Mouse (Mus musculus) myocyte (in vitro differentiated cells): Measurements from ENCODE around the gene Coro2b.

Experiments
- E2F4 ChIP-seq: IDR thresholded peaks from one replicate; pipeline ENCODE4 v1.6.1; 2011; ENCODE audit warnings: mild to moderate bottlenecking, control low read depth, moderate library complexity; ENCODE audit not compliant: insufficient read depth
- MAX ChIP-seq: IDR thresholded peaks from one replicate; pipeline ENCODE4 v1.6.1; 2011; ENCODE audit warnings: low read depth, mild to moderate bottlenecking, control low read depth
- POLR2A ChIP-seq: IDR thresholded peaks from one replicate; pipeline ENCODE4 v1.6.1; 2011; ENCODE audit warnings: low read depth, mild to moderate bottlenecking, control low read depth, moderate library complexity; ENCODE audit not compliant: insufficient read length
- TCF12 ChIP-seq: IDR thresholded peaks from one replicate; pipeline ENCODE4 v1.6.1; 2011; ENCODE audit warnings: mild to moderate bottlenecking, control low read depth; ENCODE audit not compliant: poor library complexity, insufficient read depth, severe bottlenecking
- USF1 ChIP-seq: IDR thresholded peaks from one replicate; pipeline ENCODE4 v1.6.1; 2011; ENCODE audit warnings: low read depth, mild to moderate bottlenecking, control low read depth, moderate library complexity

DNA sequence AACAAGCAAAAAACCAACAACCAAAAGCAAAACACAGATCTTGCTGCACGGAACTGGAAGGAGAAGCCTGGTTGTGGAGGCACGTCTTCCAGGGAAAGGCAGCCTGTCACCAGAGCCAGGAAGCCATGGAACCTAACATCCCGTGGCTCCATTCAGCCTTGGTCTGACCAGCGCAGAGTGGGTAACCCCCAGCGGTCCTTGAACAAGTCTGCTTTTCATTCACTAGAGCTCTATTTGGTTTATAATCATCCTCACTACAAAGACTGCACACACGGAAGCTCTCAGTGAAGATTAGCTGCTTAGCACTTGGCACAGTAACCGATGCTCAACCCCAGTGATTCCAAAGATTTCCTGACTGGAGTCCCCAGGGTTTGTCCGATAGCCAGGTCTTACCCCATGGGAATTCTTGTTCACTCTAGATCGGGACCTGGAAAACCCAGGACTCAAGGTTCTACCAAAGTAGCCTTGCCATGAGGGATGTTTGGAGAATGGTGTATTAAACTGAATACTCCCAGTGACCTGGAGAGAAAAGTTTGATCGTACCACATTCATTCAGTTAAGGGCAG, 154.2 kb downstream of the Coro2b start:
- TF ChIP-seq POLR2A (no peak), MAX (no peak), TCF12 (no peak), E2F4 (no peak), USF1 (no peak)
